Mouse (Mus musculus) cerebellum, postnatal 10 days (tissue): Measurements from ENCODE around the gene 6430628N08Rik.
A peak's percentile ranks its signal among the peaks of the same experiment; 100 is the strongest.

Source experiments
- DNase-seq, 2 experiments: peaks; one replicate each; pipeline ENCODE4 v3.0.0; 2021; ENCODE audit warnings: mixed read lengths in 2 of 2

6430628N08Rik gene

GRCm38 (mm10) chr4:115890553-115890952, at the start of gene 6430628N08Rik:
Gene 6430628N08Rik, plus strand, starts transcription at chr4:115890665.
- peak; percentile 17 to 20 for DNase-seq

- no peak for DNase-seq
These were observed 49.6 kb upstream of the 6430628N08Rik start for GRCm38 (mm10) chr4:115840842-115841241.

GRCm38 (mm10) chr4:115846656-115847055, 43.8 kb upstream of the 6430628N08Rik start:
- DNase-seq: no peak

- peak; percentile 28 to 31 for DNase-seq
These were observed 43.1 kb upstream of the 6430628N08Rik start for GRCm38 (mm10) chr4:115847377-115847776.

- no peak for DNase-seq
These were observed 42.4 kb upstream of the 6430628N08Rik start for GRCm38 (mm10) chr4:115848083-115848482.

GRCm38 (mm10) chr4:115848990-115849677, 41.3 kb upstream of the 6430628N08Rik start:
- no peak for DNase-seq

GRCm38 (mm10) chr4:115850111-115850510, 40.4 kb upstream of the 6430628N08Rik start:
- no peak for DNase-seq

GRCm38 (mm10) chr4:115850631-115851030, 39.8 kb upstream of the 6430628N08Rik start:
- no peak for DNase-seq

- DNase-seq: no peak
These were observed 38.9 kb upstream of the 6430628N08Rik start for GRCm38 (mm10) chr4:115851569-115851968.

GRCm38 (mm10) chr4:115855100-115855499, 35.4 kb upstream of the 6430628N08Rik start:
- DNase-seq: peak in 1 of 2 experiments; percentile 30

- peak; percentile 35 to 49 for DNase-seq
These were observed 34.9 kb upstream of the 6430628N08Rik start for GRCm38 (mm10) chr4:115855609-115856008.

GRCm38 (mm10) chr4:115856282-115856681, 34.2 kb upstream of the 6430628N08Rik start:
- peak in 1 of 2 experiments; percentile 18 for DNase-seq

- no peak for DNase-seq
These were observed 33.1 kb upstream of the 6430628N08Rik start for GRCm38 (mm10) chr4:115857293-115857883.

- DNase-seq: no peak
These were observed 27.1 kb upstream of the 6430628N08Rik start for GRCm38 (mm10) chr4:115863352-115863751.

- DNase-seq: no peak
These were observed 26.6 kb upstream of the 6430628N08Rik start for GRCm38 (mm10) chr4:115863880-115864279.

GRCm38 (mm10) chr4:115869512-115870210, 20.8 kb upstream of the 6430628N08Rik start:
- no peak for DNase-seq

GRCm38 (mm10) chr4:115873231-115873630, 17.2 kb upstream of the 6430628N08Rik start:
- no peak for DNase-seq

GRCm38 (mm10) chr4:115878216-115878678, 12.2 kb upstream of the 6430628N08Rik start:
- peak; percentile 20 to 22 for DNase-seq

GRCm38 (mm10) chr4:115878828-115879227, 11.6 kb upstream of the 6430628N08Rik start:
- no peak for DNase-seq

- DNase-seq: peak; percentile 66 to 69
These were observed 9.3 kb upstream of the 6430628N08Rik start for GRCm38 (mm10) chr4:115881183-115881582.

GRCm38 (mm10) chr4:115882195-115882594, 8.3 kb upstream of the 6430628N08Rik start:
- DNase-seq: no peak

GRCm38 (mm10) chr4:115884022-115884421, 6.4 kb upstream of the 6430628N08Rik start, which contains the start of gene Kncn:
Gene Kncn, plus strand, starts transcription at chr4:115884400.
- no peak for DNase-seq

GRCm38 (mm10) chr4:115885846-115886245, 4.6 kb upstream of the 6430628N08Rik start:
- no peak for DNase-seq
